ENCODE assay signal across 10 mouse cellular contexts in the genomic region with DNA sequence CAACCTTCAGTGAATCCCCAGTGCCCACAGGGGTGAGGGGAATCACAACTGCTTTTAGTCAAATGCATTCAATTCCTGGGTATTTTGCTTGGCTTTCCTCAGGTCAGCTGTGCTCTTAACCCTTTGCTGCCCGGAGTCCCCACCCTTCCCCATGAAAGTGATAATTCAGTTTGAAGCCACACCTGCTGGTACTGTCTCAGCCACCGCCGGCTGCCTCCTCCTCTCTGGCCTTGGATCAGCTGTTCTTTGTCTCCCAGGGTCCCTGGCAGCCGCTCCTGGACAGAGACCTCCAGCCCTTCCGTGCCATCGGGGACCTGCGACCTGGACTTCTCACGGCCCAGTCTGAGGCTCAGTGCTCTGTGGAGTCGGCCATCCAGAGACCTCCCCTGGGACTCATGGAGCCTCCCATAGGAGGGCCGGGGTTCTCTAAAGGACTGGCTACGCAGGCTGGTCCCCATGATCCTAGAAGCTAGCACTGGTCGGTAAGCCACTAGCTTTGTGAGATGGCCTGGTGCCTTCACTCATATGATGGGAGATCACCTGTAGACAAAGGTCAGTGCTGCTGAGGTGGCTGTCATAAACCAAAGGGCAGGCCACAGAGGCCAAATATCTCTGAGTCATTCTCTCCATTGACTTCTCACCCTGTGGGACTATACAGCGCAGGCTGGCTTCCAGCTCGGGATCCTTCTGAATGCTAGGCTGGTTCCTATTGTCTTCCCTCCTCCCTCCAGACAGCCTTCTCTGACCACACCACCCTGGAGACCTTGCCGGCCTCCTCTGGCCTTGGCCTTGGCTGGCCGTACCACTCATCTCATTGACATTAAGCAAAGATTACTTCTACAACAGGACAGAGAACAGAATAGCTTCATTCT. TPM values are rescaled to one million over a fixed set of nuclear protein-coding genes. Genes with fewer than 3 reads are reported as not detected.
DNase-seq lines count a peak whose midpoint lies in the region; ATAC-seq and TF ChIP-seq lines count a peak whose summit lies in the region.
"Had no signal": no experiment of that assay in that cellular context is flagged by ENCODE, and none has a peak within 500 bp of the region (broad histone marks: within the 10 kb centered on the region; RNA-seq: fewer than 3 reads in every experiment).

2010003K11Rik (minus strand) TSS at position 522 of the 872 bp plus-strand sequence.

- no peak within 1 kb of the TSS for H3K4me3 ChIP-seq in forebrain, embryonic 12.5 days (replicated peaks)
- no peak within 1 kb of the TSS for H3K4me3 ChIP-seq in forebrain, postnatal 0 days (ENCODE audit: low read depth, low read length)
- H3K4me3 ChIP-seq in neural tube, embryonic 11.5 days (ENCODE audit: low read depth, low read length): no peak within 1 kb of the TSS

- no peak within 1 kb of the TSS for H3K4me2 ChIP-seq in forebrain, embryonic 12.5 days
- no peak within 1 kb of the TSS for H3K4me2 ChIP-seq in forebrain, postnatal 0 days (ENCODE audit: low read depth)
- H3K4me2 ChIP-seq in neural tube, embryonic 11.5 days (ENCODE audit: low read depth): no peak within 1 kb of the TSS

- H3K9ac ChIP-seq in forebrain, embryonic 12.5 days: 0 out of 2 replicates have a peak within 1 kb of the TSS, but pooled peaks have one; percentile 21
- no peak within 1 kb of the TSS for H3K9ac ChIP-seq in forebrain, postnatal 0 days
- H3K9ac ChIP-seq in neural tube, embryonic 11.5 days (ENCODE audit: low read length): peak within 1 kb of the TSS; percentile 6; the same call in 1 of the 2 replicates

- DNase-seq in forebrain, postnatal 0 days: no peak
- no peak for DNase-seq in neural tube, embryonic 11.5 days (ENCODE audit: low spot score)
- no peak for DNase-seq in neural tube, embryonic 10.5 days (ENCODE audit: extremely low spot score, low spot score)
- peak; percentile 43 to 61 for DNase-seq in kidney, postnatal 36 days
- peak; percentile 54 for DNase-seq in testis, postnatal 14 days (ENCODE audit: low spot score)
- DNase-seq in gastrocnemius, adult 8-10 months (ENCODE audit: low spot score in 2 of 2): no peak
- DNase-seq in cerebellum, adult 8-10 months: no peak

- TF ChIP-seq CTCF in forebrain, postnatal 0 days (IDR thresholded peaks at IDR 0.05; ENCODE audit: low read depth): no peak

- WGBS in forebrain, embryonic 12.5 days: 65% methylated on average over 16 of the region's 16 CpGs
- WGBS in forebrain, postnatal 0 days: 53% methylated on average over 16 of the region's 16 CpGs
- 59% methylated on average over 16 of the region's 16 CpGs for WGBS in neural tube, embryonic 11.5 days

- 0 out of 2 replicates have a peak, but pooled peaks cover 6% of the 10 kb centered on the region for H3K27me3 ChIP-seq in forebrain, embryonic 12.5 days
- no peaks in the 10 kb centered on the region for H3K27me3 ChIP-seq in forebrain, postnatal 0 days (ENCODE audit: insufficient read depth, low read length)
- H3K27me3 ChIP-seq in neural tube, embryonic 11.5 days (ENCODE audit: control insufficient read depth, insufficient read depth, low read length): no peaks in the 10 kb centered on the region

- no peaks in the 10 kb centered on the region for H3K9me3 ChIP-seq in forebrain, embryonic 12.5 days
- H3K9me3 ChIP-seq in forebrain, postnatal 0 days (ENCODE audit: low read length): no peaks in the 10 kb centered on the region
- H3K9me3 ChIP-seq in neural tube, embryonic 11.5 days (ENCODE audit: control insufficient read depth, low read length): no peaks in the 10 kb centered on the region

- H3K36me3 ChIP-seq in forebrain, embryonic 12.5 days (replicated peaks): no peaks in the 10 kb centered on the region
- no peaks in the 10 kb centered on the region for H3K36me3 ChIP-seq in forebrain, postnatal 0 days (ENCODE audit: insufficient read depth)
- H3K36me3 ChIP-seq in neural tube, embryonic 11.5 days (ENCODE audit: control insufficient read depth, insufficient read depth, low read length): no peaks in the 10 kb centered on the region

- H3K27ac ChIP-seq in forebrain, embryonic 12.5 days: no peak within 1 kb of the TSS
- no peak within 1 kb of the TSS for H3K27ac ChIP-seq in forebrain, postnatal 0 days (ENCODE audit: low read depth, low read length)
- no peak within 1 kb of the TSS for H3K27ac ChIP-seq in neural tube, embryonic 11.5 days (ENCODE audit: low read depth, low read length)

- ATAC-seq in forebrain, embryonic 12.5 days (ENCODE audit: low FRiP score): no peak
- no peak for ATAC-seq in forebrain, postnatal 0 days
- no peak for ATAC-seq in neural tube, embryonic 11.5 days (ENCODE audit: insufficient read depth, low FRiP score, low TSS enrichment)

- H3K4me1 ChIP-seq in forebrain, embryonic 12.5 days: peaks cover 5% of the 10 kb centered on the region
- no peaks in the 10 kb centered on the region for H3K4me1 ChIP-seq in forebrain, postnatal 0 days (ENCODE audit: insufficient read depth)
- H3K4me1 ChIP-seq in neural tube, embryonic 11.5 days (ENCODE audit: control insufficient read depth, insufficient read depth, low read length): peaks cover 6% of the 10 kb centered on the region; the same call in 1 of the 2 replicates

RNA-seq across cellular contexts. Expression of gene 2010003K11Rik, which starts in this region (rescaled TPM):
- polyA plus RNA-seq in forebrain, embryonic 12.5 days (2016; fragmentation: Nextera tagmentation; extraction: Ambion mirVana): not detected in 2 replicates
- total RNA-seq in forebrain, postnatal 0 days (2014; rRNA removed): not detected in 2 replicates
- 0.13 TPM in 1 of 2 replicates, not detected in the other for polyA plus RNA-seq in forebrain, postnatal 0 days (2015; fragmentation: Nextera tagmentation; extraction: Ambion mirVana)
- polyA plus RNA-seq in neural tube, embryonic 11.5 days (2014; fragmentation: Nextera tagmentation; extraction: Ambion mirVana): not detected in 2 replicates
- under 1 TPM in 3 of 4 experiments, not detected in 1; 0.22 to 0.25 (median 0.24) TPM for total RNA-seq in gastrocnemius, adult 8-10 months (2022)
- total RNA-seq: layer of hippocampus, postnatal 14 days had no signal
- polyA plus RNA-seq: neural tube, embryonic 14.5 days had no signal

Comparison
In these comparisons a context has a peak if more than half of its experiments do, and no peak if none do; other contexts are left out.
1. DNase-seq: peak in kidney, postnatal 36 days (2 of 2) and testis, postnatal 14 days (single experiment); none in forebrain, postnatal 0 days (single experiment), neural tube, embryonic 11.5 days (single experiment), neural tube, embryonic 10.5 days (single experiment), gastrocnemius, adult 8-10 months (0 of 2) and cerebellum, adult 8-10 months (single experiment).